Mouse (Mus musculus) splenic B cell, adult 2 months (primary cell): ENCODE results near the gene Hells.

Experiments used
- DNase-seq: peaks from one replicate; pipeline ENCODE4 v3.0.0-alpha.2; 2011; ENCODE audit warnings: low read depth, low spot score
- H3K27me3 ChIP-seq: 2 replicates; pipeline ENCODE4 v1.6.1; 2012; ENCODE audit warnings: mild to moderate bottlenecking, low read length, moderate library complexity, mixed read lengths; ENCODE audit not compliant: control insufficient read depth, poor library complexity, insufficient read depth, severe bottlenecking
- H3K36me3 ChIP-seq: 2 replicates; pipeline ENCODE4 v1.6.1; 2012; ENCODE audit warnings: mild to moderate bottlenecking, low read length, moderate library complexity, mixed read lengths; ENCODE audit not compliant: control insufficient read depth, poor library complexity, insufficient read depth, severe bottlenecking

Hells gene

DNA sequence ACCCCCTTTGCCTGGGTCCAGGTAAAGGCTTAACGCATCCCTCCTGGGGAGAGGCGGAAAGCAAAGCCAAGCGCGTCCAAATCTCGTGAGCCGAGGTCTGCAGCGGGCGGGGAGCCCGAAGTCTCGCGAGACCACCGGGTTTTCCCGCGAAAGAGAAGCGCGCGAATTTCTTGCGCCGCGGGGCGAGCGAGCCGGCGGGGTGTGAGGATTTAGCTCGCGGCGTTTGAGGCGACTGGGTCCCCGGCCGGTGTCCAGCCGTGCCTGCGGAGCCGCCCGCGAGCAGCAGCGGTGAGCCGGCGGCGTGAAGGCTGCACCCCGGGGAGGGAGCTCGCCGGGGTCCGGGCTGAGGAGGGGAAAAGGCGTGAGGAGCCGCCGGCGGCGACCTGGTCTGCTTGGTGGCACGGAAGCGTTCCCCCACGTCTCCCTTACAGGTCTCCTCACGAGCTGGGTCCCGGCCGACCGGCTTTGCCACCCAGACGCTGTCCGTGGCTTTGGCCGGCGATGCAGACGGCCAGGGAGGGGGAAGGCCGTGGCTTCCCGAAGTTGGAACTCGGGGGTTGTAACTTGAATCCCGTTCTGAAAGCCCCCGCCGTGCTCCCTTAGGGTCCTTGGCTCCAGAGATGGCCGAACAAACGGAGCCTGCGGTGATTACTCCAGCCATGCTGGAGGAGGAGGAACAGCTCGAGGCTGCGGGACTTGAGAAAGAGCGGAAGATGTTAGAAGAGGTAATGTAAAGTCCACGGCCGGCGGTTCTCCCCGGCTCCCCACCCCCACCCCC lies at the start of gene Hells:
Gene Hells, plus strand, starts transcription at position 128 of the 778 bp plus-strand sequence.
- no peaks in the 10 kb centered on the region; the same call in 1 of the 2 replicates for H3K27me3 ChIP-seq
- DNase-seq: peak; percentile 93

DNA sequence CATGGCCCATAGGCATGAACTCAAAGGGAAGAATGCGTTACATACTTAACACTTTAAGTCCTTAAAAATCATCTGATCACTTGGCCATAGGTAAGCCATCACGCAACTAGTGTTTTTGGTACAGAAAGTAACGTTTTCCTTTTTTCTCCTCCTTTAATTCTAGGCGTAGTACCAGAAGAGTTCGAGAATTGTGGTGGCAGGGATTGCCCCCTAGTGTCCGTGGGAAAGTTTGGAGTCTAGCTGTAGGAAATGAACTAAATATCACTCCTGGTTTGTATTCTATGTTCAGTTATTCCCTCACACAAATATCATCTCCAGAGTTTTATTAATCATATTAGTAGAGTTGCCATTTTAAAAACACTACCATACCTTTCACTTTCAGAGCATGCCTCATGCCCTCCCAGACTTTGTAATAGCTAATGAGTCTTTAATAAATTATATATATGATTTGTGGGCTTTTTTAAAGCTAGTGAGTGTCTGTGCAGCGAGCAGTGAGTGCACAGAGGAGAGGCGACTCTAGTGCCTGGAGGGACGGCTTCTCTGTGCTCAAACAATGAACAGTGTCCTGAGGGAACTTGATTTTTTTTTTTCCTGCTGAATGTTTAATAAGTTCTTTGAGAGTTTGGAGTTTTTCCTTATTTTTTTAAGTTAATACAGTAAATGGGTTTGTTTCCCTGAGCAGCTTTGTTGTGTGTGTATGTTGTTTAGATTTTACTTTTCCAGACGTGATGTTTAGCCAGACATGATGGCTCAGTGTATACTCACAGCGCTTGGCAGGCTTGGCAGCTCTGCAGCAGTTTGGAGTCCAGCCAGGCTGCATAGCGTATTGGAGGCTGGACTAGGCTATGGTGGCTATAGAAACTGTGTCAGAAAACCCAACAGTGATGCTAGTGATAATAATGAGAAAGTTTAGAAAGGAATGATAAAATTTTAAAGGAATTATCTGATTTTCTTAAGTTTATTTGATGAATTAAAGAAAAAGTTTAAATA lies 29.3 kb upstream of the Hells start:
- DNase-seq: no peak
- H3K27me3 ChIP-seq: no peaks in the 10 kb centered on the region

More for the DNA sequence above, at the start of gene Hells:
- no peaks in the 10 kb centered on the region for H3K36me3 ChIP-seq

DNA sequence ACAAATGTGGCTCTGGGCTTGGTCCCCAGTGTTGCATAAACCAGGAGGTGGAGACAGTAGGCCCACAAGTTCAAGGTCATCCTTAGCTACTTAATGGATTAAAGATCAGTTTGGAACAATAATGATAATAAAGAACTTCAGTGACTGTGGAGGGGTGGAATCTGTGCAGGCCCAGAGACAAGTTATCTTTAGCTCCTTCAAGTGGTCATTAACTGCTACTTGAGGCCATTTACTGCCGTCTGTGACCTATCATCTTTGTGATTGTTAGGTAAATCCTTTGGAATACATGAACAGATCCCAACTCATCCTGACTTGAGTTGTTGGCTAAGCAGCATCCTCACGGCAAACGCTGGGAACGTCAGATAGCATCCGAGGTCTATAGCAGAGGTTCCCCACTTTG lies 28.2 kb upstream of the Hells start:
- H3K27me3 ChIP-seq: no peaks in the 10 kb centered on the region
- DNase-seq: no peak
- no peaks in the 10 kb centered on the region for H3K36me3 ChIP-seq

More for the DNA sequence above, 29.3 kb upstream of the Hells start:
- H3K36me3 ChIP-seq: no peaks in the 10 kb centered on the region

DNA sequence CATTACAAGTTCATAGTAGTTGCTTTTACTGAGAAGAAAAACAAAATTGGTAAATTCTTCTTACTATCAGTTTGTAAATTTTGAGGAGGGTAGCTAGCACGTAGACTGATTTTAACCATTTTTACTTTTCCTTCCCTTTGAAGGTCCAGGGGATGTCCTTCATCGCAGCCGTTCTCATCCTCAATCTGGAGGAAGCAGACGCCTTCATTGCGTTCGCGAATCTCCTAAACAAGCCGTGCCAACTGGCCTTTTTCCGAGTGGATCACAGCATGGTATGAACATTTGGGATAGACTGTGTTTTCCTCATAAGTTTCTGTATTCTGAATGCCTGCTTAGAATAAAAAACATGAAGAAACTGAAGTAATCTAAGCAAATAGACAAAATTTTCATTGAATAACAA lies 16.9 kb upstream of the Hells start:
- Histone ChIP-seq H3K27me3 (no peaks in the 10 kb centered on the region), H3K36me3 (no peaks in the 10 kb centered on the region)
- no peak for DNase-seq

DNA sequence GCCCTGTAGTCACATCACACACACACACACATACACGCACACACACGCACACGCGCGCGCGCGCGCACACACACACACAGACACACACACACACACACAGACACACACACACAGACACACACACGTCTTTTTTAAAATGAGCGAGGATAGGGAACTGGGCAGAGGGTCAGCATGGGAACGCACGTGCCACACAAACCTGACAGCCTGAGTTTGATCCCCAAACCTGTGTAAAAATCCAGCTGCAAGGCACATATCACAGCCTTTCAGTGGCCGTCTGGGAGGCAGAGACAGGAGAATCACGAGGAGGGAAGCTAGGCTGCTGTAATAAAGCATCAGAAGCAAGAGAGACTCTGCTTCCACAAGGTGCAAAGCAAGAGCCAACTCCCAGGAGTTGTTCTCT lies 15.8 kb upstream of the Hells start:
- H3K36me3 ChIP-seq: no peaks in the 10 kb centered on the region
- no peak for DNase-seq
- H3K27me3 ChIP-seq: no peaks in the 10 kb centered on the region

DNA sequence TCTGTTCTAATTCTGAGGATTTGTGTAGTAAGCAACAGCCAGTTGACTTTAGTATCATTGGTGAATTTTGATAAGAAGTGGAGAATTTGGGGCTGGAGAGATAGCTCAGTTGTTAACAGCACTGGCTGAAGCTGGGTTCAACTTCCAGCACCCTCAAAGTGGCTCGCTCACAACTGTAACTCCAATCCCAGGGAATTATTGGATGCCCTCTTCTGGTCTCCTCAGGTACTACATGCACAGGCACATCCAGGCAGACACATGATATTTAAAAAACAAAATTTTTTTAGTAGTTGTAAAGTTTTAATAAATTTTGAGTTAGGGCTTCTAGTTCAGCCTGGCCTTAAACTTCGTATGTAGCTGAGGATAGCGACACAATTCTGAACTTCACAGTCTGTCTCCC lies 15.0 kb upstream of the Hells start:
- Histone ChIP-seq H3K27me3 (no peaks in the 10 kb centered on the region), H3K36me3 (no peaks in the 10 kb centered on the region)
- peak; percentile 54 for DNase-seq

DNA sequence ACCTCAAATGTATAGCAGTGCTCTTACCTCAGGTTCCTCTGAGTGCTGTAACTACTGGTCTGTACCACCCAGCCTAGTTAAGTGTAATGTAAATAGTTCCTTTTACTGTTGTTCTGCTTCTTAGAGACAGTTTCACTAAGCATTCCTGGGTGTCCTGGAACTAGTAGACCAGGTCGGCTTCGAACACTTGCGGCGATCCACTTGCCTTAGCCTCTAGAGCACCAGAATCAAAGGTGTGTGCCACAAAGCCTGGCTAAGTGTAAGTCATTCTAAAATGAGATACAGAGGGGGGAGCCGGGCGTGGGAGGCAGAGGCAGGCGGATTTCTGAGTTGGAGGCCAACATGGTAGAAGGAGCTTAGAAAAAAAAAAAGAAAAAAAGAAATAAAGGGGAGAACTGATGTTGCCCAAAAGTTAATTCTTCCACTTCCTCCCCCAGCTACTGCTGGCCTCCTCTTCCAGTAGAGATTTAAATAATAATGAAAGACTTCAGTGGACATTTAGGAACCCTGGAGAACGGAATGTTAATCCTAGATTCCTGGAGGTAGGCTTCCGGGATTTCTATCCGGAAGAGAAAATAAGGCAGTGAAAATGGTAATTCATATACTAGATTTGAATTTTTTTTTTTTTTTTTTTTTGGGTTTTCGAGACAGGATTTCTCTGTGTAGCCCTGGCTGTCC lies 2.1 kb upstream of the Hells start:
- Histone ChIP-seq H3K36me3 (no peaks in the 10 kb centered on the region), H3K27me3 (no peaks in the 10 kb centered on the region; the same call in 1 of the 2 replicates)
- no peak for DNase-seq

DNA sequence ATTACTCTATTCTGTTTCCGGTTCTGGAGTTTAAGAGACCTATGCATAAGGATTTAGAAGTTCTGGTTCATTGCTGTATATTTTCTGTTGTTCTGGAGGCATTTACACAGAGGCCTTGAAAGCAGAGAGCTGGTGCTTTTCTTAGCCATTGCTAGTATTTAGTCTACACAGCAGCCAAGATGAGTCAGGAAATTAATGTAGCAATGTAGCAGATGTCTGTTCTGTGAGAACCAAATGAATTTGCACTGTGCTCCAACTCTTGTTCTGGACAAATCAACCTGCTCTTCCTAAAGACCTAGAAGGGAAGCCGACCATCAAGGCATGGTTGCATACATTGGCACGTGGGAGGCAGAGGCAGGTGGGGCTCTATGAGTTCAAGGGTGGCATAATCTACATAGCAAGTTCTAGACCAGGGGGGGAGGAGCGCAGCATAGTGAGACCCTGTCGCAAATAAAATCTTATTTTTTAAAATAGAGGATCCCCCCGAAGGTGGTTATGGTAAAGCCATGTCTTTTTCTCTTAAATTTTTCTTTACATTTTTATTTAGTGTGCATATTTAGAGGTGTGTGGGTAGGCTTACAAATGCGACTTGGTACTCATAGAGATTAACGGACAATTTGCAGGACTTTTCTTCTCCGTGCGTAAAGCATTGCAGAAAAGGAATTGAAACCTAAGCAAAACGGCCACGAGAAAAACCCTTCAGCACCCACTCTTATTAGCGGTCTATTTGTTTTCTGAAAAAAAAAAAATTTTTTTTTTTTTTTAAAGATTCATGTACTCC lies 1.1 kb upstream of the Hells start:
- H3K36me3 ChIP-seq: no peaks in the 10 kb centered on the region
- H3K27me3 ChIP-seq: no peaks in the 10 kb centered on the region; the same call in 1 of the 2 replicates
- peak; percentile 43 for DNase-seq

DNA sequence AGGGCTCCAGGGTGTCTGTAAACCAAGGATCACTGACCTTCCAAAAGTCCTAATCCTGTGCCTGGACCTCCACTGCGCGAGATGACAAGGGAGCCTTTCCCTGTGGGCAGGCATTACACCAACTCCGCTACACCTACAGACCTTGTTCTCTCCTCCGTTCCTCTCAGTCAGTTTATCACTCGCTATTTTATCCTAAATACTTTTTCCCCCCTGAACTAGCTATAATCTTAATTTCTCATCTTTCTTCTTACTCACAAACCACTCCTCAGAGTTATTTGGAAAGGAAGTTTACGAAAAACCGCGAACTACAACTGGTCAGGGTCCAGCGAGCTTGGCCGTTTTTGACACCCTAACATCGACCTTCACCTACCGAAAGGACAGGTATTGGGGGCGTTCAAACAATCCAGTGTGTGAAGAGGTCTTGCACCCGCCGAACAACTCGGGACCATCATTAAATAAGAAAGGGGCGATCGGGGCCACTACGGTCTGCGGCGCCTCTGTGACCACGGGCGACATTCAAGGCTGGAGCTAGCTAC lies 395 bp upstream of the Hells start:
- H3K27me3 ChIP-seq: no peaks in the 10 kb centered on the region; the same call in 1 of the 2 replicates
- H3K36me3 ChIP-seq: no peaks in the 10 kb centered on the region
- no peak for DNase-seq

DNA sequence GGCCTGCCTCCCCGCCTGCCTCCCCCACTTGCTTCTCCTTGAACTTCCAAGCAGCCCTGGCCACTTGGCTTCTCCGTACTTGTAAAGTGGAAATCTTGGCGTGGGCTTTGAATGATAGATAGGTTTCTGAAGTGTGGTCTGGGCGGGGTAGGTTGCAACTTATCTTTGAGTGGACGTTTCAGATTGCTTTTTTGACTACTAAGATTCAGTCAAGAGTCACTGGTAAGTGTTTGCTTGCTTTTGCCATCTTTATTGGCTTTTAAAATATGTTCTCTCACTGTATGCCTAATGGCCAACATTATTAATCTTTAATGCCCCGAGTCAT lies 813 bp downstream of the Hells start:
- Histone ChIP-seq H3K36me3 (no peaks in the 10 kb centered on the region), H3K27me3 (no peaks in the 10 kb centered on the region; the same call in 1 of the 2 replicates)
- DNase-seq: no peak

DNA sequence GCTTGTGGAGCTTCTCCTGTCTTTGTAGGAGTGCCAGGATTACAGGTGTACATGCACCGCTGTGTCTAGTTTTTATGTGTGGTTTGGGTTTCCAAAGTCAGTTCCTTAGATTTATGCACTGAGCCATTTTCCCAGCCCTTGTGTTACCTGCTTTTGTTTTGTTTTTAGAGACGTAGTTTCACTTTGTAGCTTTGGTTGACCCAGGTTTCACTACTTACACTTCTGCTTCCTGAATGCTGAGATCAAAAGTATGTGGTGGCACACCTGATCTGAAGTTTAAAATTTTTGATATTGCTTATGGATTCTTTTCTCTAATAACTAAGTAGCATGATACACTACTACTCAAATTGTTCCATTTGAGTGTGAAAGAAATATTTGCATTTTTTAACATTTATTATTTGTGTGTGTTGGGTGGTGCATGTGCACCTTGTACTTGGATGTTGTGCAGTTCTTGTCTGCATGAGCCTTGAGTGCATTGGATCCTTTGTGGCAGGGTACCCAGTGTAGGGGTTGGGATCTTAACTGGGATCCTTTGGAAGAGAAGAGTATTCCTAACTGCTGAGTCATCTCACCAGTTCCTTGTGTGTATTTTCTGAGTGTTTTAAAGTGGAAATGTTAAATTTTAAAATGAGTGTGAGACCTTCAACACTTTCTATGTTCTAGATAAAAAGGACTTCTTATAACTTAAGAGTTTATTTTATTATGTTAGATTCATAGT lies 14.0 kb downstream of the Hells start:
- Histone ChIP-seq H3K36me3 (no peaks in the 10 kb centered on the region), H3K27me3 (no peaks in the 10 kb centered on the region)
- no peak for DNase-seq

DNA sequence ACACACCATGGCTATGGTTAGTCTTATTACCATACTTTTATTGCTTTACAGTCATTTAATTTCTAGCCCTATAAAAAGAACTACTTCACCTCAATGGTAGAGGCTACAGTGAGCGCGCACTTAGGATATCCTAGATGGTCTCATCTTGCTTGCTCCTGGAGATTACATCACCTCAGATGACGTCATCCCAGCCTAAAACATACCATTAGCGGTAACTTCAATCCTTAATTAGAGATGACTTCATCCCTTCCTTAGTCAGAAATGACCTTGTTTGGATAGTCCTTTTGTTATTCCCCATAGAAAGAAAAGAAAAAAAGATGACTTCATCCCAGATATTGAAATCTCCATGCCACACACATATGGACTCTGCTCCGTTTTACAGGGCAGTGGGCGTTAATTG lies 40.0 kb downstream of the Hells start:
- Histone ChIP-seq H3K27me3 (no peaks in the 10 kb centered on the region), H3K36me3 (peaks cover 3% of the 10 kb centered on the region; the same call in 1 of the 2 replicates)
- DNase-seq: no peak

DNA sequence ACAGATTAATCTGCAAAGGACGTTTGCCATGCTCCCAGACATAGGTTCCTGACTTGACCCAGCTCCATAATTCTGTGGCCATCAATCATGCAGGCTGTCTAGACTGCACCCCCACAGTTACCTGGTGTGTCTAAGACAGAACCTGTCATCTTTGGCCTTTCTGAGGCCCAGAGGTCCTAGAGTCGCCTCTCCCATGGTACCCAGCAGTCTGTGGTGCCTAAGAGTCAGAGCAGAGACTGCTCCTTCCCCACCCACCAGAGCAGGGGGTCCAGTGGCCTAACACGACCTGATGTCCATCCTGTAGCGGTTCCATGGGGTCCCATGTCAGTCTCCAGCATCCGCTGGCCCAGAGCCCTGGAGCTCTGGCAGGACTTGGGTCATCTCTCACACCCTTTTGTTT lies 41.9 kb downstream of the Hells start:
- DNase-seq: no peak
- Histone ChIP-seq H3K27me3 (no peaks in the 10 kb centered on the region), H3K36me3 (peaks cover 2% of the 10 kb centered on the region; the same call in 1 of the 2 replicates)
